Mouse (Mus musculus) stomach, embryonic 16.5 days (tissue): ENCODE measurements around the gene Mlc1. TPM values are rescaled to one million over a fixed set of nuclear protein-coding genes. Genes with fewer than 3 reads are reported as not detected.

ENCODE experiments used
- ATAC-seq: fragments of 200-750 bp; cut with Nextera tagmentation; 2 replicates; pipeline ENCODE4 v1.8.0; 2017; ENCODE audit warnings: moderate number of reproducible peaks, moderate TSS enrichment; ENCODE audit not compliant: insufficient read depth, low FRiP score
- H3K27ac ChIP-seq: fragments of 300-500 bp; sonication (generic); 2 replicates; pipeline ENCODE4 v1.5.1; 2014; ENCODE audit warnings: low read length
- H3K27me3 ChIP-seq: fragments of 300-500 bp; sonication (generic); 2 replicates; pipeline ENCODE4 v1.6.1; 2014; ENCODE audit warnings: low read length, control low read depth, mixed read lengths; ENCODE audit not compliant: control insufficient read depth, insufficient read depth
- H3K36me3 ChIP-seq: fragments of 300-500 bp; sonication (generic); 2 replicates; pipeline ENCODE4 v1.6.1; 2014; ENCODE audit warnings: low read length; ENCODE audit not compliant: control insufficient read depth, insufficient read depth
- H3K4me1 ChIP-seq: fragments of 300-500 bp; sonication (generic); 2 replicates; pipeline ENCODE4 v1.6.1; 2014; ENCODE audit warnings: low read length, control low read depth, mixed read lengths; ENCODE audit not compliant: control insufficient read depth, insufficient read depth
- H3K4me2 ChIP-seq: fragments of 300-500 bp; sonication (generic); 2 replicates; pipeline ENCODE4 v1.6.1; 2014; ENCODE audit warnings: low read depth, low read length, mixed read lengths
- H3K4me3 ChIP-seq: fragments of 300-500 bp; sonication (generic); replicated peaks from 2 replicates; pipeline ENCODE4 v1.5.1; 2014; ENCODE audit warnings: mild to moderate bottlenecking, low read length
- H3K9ac ChIP-seq: fragments of 300-500 bp; sonication (generic); 2 replicates; pipeline ENCODE4 v1.6.1; 2014; ENCODE audit warnings: low read length
- H3K9me3 ChIP-seq: fragments of 300-500 bp; sonication (generic); replicated peaks from 2 replicates; pipeline ENCODE4 v1.6.1; 2016; ENCODE audit warnings: low read length, control low read depth; ENCODE audit not compliant: control insufficient read depth
- WGBS: fragments of 180-500 bp; shearing (Covaris S2); extraction: QIAGEN DNeasy Blood & Tissue Kit; methylation state at CpG from one replicate; pipeline ENCODE4 v1.1.7; 2014; 5-methylcytosine and 5-hydroxymethylcytosine counted together
- polyA plus RNA-seq: library from polyadenylated mRNA; unstranded; fragments of >200 nt; fragmentation: Nextera tagmentation; extraction: Ambion mirVana; gene quantifications from 2 replicates; pipeline ENCODE4 v1.2.1, GENCODE M21; 2015

The Mlc1 gene
- polyA plus RNA-seq, result not detected in 2 replicates

GRCm38 (mm10) chr15:88978281-88979137 is at the start of gene Mlc1:
Gene Mlc1 (minus strand): TSS chr15:88979007.
- ATAC-seq, result no peak
- no peaks in the 10 kb centered on the region for H3K27me3 ChIP-seq
- H3K27ac ChIP-seq, result no peak within 1 kb of the TSS
- no peak within 1 kb of the TSS for H3K9ac ChIP-seq
- no peaks in the 10 kb centered on the region for H3K4me1 ChIP-seq
- 75% methylated on average over 10 of the region's 10 CpGs for WGBS
- no peaks in the 10 kb centered on the region for H3K36me3 ChIP-seq
- H3K9me3 ChIP-seq, result no peaks in the 10 kb centered on the region
- no peak within 1 kb of the TSS for H3K4me3 ChIP-seq
- no peak within 1 kb of the TSS for H3K4me2 ChIP-seq

- H3K27ac ChIP-seq, result no peak overlapping the region
- H3K4me3 ChIP-seq, result no peak overlapping the region
- no peaks in the 10 kb centered on the region for H3K27me3 ChIP-seq
- no peaks in the 10 kb centered on the region for H3K9me3 ChIP-seq
- no peak for ATAC-seq
- 75% methylated on average over 7 of the region's 7 CpGs for WGBS
- no peak overlapping the region for H3K9ac ChIP-seq
- H3K4me1 ChIP-seq, result no peaks in the 10 kb centered on the region
- no peak overlapping the region for H3K4me2 ChIP-seq
- H3K36me3 ChIP-seq, result no peaks in the 10 kb centered on the region
These were observed 41.7 kb upstream of the Mlc1 start for GRCm38 (mm10) chr15:89020492-89020891.

GRCm38 (mm10) chr15:89020085-89020484 is 41.3 kb upstream of the Mlc1 start:
- H3K27ac ChIP-seq, result no peak overlapping the region
- H3K4me3 ChIP-seq, result no peak overlapping the region
- no peaks in the 10 kb centered on the region for H3K9me3 ChIP-seq
- no peak overlapping the region for H3K9ac ChIP-seq
- H3K4me1 ChIP-seq, result no peaks in the 10 kb centered on the region
- no peaks in the 10 kb centered on the region for H3K36me3 ChIP-seq
- no peak overlapping the region for H3K4me2 ChIP-seq
- H3K27me3 ChIP-seq, result no peaks in the 10 kb centered on the region
- ATAC-seq, result no peak
- 60% methylated on average over 7 of the region's 7 CpGs for WGBS

GRCm38 (mm10) chr15:89016722-89017121 is 37.9 kb upstream of the Mlc1 start:
- Histone ChIP-seq H3K9ac (no peak overlapping the region), H3K27me3 (no peaks in the 10 kb centered on the region), H3K27ac (no peak overlapping the region), H3K36me3 (no peaks in the 10 kb centered on the region), H3K9me3 (no peaks in the 10 kb centered on the region), H3K4me3 (no peak overlapping the region), H3K4me1 (no peaks in the 10 kb centered on the region), H3K4me2 (no peak overlapping the region)
- no peak for ATAC-seq
- WGBS, result 77% methylated on average over 3 of the region's 3 CpGs

- WGBS, result 77% methylated on average over 5 of the region's 5 CpGs
- Histone ChIP-seq H3K36me3 (no peaks in the 10 kb centered on the region), H3K27me3 (no peaks in the 10 kb centered on the region), H3K9me3 (no peaks in the 10 kb centered on the region), H3K4me3 (no peak overlapping the region), H3K27ac (no peak overlapping the region), H3K9ac (no peak overlapping the region), H3K4me1 (no peaks in the 10 kb centered on the region), H3K4me2 (no peak overlapping the region)
- no peak for ATAC-seq
These were observed 29.0 kb upstream of the Mlc1 start for GRCm38 (mm10) chr15:89007781-89008180.

- Histone ChIP-seq H3K4me2 (no peak overlapping the region), H3K4me3 (no peak overlapping the region), H3K9me3 (no peaks in the 10 kb centered on the region), H3K27ac (no peak overlapping the region), H3K9ac (no peak overlapping the region), H3K36me3 (no peaks in the 10 kb centered on the region), H3K27me3 (no peaks in the 10 kb centered on the region), H3K4me1 (no peaks in the 10 kb centered on the region)
- 78% methylated on average over 7 of the region's 7 CpGs for WGBS
- no peak for ATAC-seq
These were observed 28.2 kb upstream of the Mlc1 start for GRCm38 (mm10) chr15:89007002-89007401.

- H3K9me3 ChIP-seq, result no peaks in the 10 kb centered on the region
- 70% methylated on average over 3 of the region's 3 CpGs for WGBS
- H3K4me1 ChIP-seq, result no peaks in the 10 kb centered on the region
- H3K4me2 ChIP-seq, result no peak overlapping the region
- H3K9ac ChIP-seq, result no peak overlapping the region
- no peak for ATAC-seq
- no peak overlapping the region for H3K4me3 ChIP-seq
- H3K27me3 ChIP-seq, result no peaks in the 10 kb centered on the region
- no peak overlapping the region for H3K27ac ChIP-seq
- H3K36me3 ChIP-seq, result no peaks in the 10 kb centered on the region
These were observed 22.4 kb upstream of the Mlc1 start for GRCm38 (mm10) chr15:89001245-89001644.

- 58% methylated on average over 2 of the region's 2 CpGs for WGBS
- no peak overlapping the region for H3K27ac ChIP-seq
- H3K4me1 ChIP-seq, result no peaks in the 10 kb centered on the region
- no peaks in the 10 kb centered on the region for H3K27me3 ChIP-seq
- no peak for ATAC-seq
- H3K9me3 ChIP-seq, result no peaks in the 10 kb centered on the region
- no peak overlapping the region for H3K4me3 ChIP-seq
- no peak overlapping the region for H3K4me2 ChIP-seq
- H3K9ac ChIP-seq, result no peak overlapping the region
- H3K36me3 ChIP-seq, result no peaks in the 10 kb centered on the region
These were observed 21.6 kb upstream of the Mlc1 start for GRCm38 (mm10) chr15:89000367-89000766.

- Histone ChIP-seq H3K4me2 (no peak overlapping the region), H3K36me3 (no peaks in the 10 kb centered on the region), H3K27ac (no peak overlapping the region), H3K4me3 (no peak overlapping the region), H3K27me3 (no peaks in the 10 kb centered on the region), H3K4me1 (no peaks in the 10 kb centered on the region), H3K9me3 (no peaks in the 10 kb centered on the region), H3K9ac (no peak overlapping the region)
- 76% methylated on average over 2 of the region's 2 CpGs for WGBS
- no peak for ATAC-seq
These were observed 20.3 kb upstream of the Mlc1 start for GRCm38 (mm10) chr15:88999124-88999523.
